Mouse (Mus musculus): ENCODE measurements around the gene Vcl. TPM values are rescaled to one million over a fixed set of nuclear protein-coding genes. Genes with fewer than 3 reads are reported as not detected.

Vcl gene
- polyA plus RNA-seq, 1 experiment = 144 TPM

GRCm38 (mm10) chr14:20969066-20969465 lies 39.9 kb downstream of the Vcl start:
- WGBS = 49% methylated on average over 1 of the region's 1 CpGs
- Histone ChIP-seq H3K4me1 (ENCODE audit: control insufficient read depth, insufficient read depth, low read length) (peaks cover 12% of the 10 kb centered on the region), H3K4me3 (replicated peaks; ENCODE audit: extremely low read depth, low read depth, low read length) (no peak overlapping the region)
- TF ChIP-seq POLR2A (IDR thresholded peaks at IDR 0.05; ENCODE audit: borderline replicate concordance, extremely low read depth, low read depth, low read length) = no peak
- TF ChIP-seq CTCF (IDR thresholded peaks at IDR 0.05; ENCODE audit: insufficient read depth, low read length) = no peak
- no peak for DNase-seq

GRCm38 (mm10) chr14:20970389-20970788 lies 41.2 kb downstream of the Vcl start:
- WGBS = 27% methylated on average over 6 of the region's 6 CpGs
- no peak for DNase-seq
- TF ChIP-seq CTCF (IDR thresholded peaks at IDR 0.05; ENCODE audit: insufficient read depth, low read length) = no peak

GRCm38 (mm10) chr14:20970927-20971326 lies 41.7 kb downstream of the Vcl start:
- TF ChIP-seq POLR2A (IDR thresholded peaks at IDR 0.05; ENCODE audit: borderline replicate concordance, extremely low read depth, low read depth, low read length) (no peak), CTCF (IDR thresholded peaks at IDR 0.05; ENCODE audit: insufficient read depth, low read length) (no peak)
- 82% methylated on average over 9 of the region's 9 CpGs for WGBS
- H3K4me1 ChIP-seq (ENCODE audit: control insufficient read depth, insufficient read depth, low read length) = peaks cover 14% of the 10 kb centered on the region
- DNase-seq = no peak
- no peak overlapping the region for H3K4me3 ChIP-seq (replicated peaks; ENCODE audit: extremely low read depth, low read depth, low read length)

More at GRCm38 (mm10) chr14:20970389-20970788, 41.2 kb downstream of the Vcl start:
- Histone ChIP-seq H3K4me1 (ENCODE audit: control insufficient read depth, insufficient read depth, low read length) (peaks cover 14% of the 10 kb centered on the region), H3K4me3 (replicated peaks; ENCODE audit: extremely low read depth, low read depth, low read length) (no peak overlapping the region)

- no peak for TF ChIP-seq POLR2A (IDR thresholded peaks at IDR 0.05; ENCODE audit: borderline replicate concordance, extremely low read depth, low read depth, low read length)
- no peak for TF ChIP-seq CTCF (IDR thresholded peaks at IDR 0.05; ENCODE audit: insufficient read depth, low read length)
- DNase-seq = no peak
- peaks cover 24% of the 10 kb centered on the region for H3K4me1 ChIP-seq (ENCODE audit: control insufficient read depth, insufficient read depth, low read length)
- H3K4me3 ChIP-seq (replicated peaks; ENCODE audit: extremely low read depth, low read depth, low read length) = no peak overlapping the region
Measured at GRCm38 (mm10) chr14:20973821-20974220, 44.6 kb downstream of the Vcl start.

GRCm38 (mm10) chr14:20976741-20977140 lies 47.5 kb downstream of the Vcl start:
- H3K4me3 ChIP-seq (replicated peaks; ENCODE audit: extremely low read depth, low read depth, low read length) = no peak overlapping the region
- WGBS = 19% methylated on average over 1 of the region's 1 CpGs
- DNase-seq = no peak
- peaks cover 17% of the 10 kb centered on the region for H3K4me1 ChIP-seq (ENCODE audit: control insufficient read depth, insufficient read depth, low read length)
- TF ChIP-seq POLR2A (IDR thresholded peaks at IDR 0.05; ENCODE audit: borderline replicate concordance, extremely low read depth, low read depth, low read length) (no peak), CTCF (IDR thresholded peaks at IDR 0.05; ENCODE audit: insufficient read depth, low read length) (no peak)

- WGBS = 65% methylated on average over 2 of the region's 2 CpGs
- H3K4me1 ChIP-seq (ENCODE audit: control insufficient read depth, insufficient read depth, low read length) = peaks cover 17% of the 10 kb centered on the region
- DNase-seq = no peak
Measured at GRCm38 (mm10) chr14:20977726-20978125, 48.5 kb downstream of the Vcl start.

GRCm38 (mm10) chr14:20983832-20984231 lies 54.6 kb downstream of the Vcl start:
- 34% methylated on average over 2 of the region's 2 CpGs for WGBS
- TF ChIP-seq CTCF (IDR thresholded peaks at IDR 0.05; ENCODE audit: insufficient read depth, low read length) (no peak), POLR2A (IDR thresholded peaks at IDR 0.05; ENCODE audit: borderline replicate concordance, extremely low read depth, low read depth, low read length) (no peak)
- DNase-seq = peak; percentile 56
- Histone ChIP-seq H3K4me1 (ENCODE audit: control insufficient read depth, insufficient read depth, low read length) (peaks cover 5% of the 10 kb centered on the region), H3K4me3 (replicated peaks; ENCODE audit: extremely low read depth, low read depth, low read length) (no peak overlapping the region)

More at GRCm38 (mm10) chr14:20977726-20978125, 48.5 kb downstream of the Vcl start:
- TF ChIP-seq POLR2A (IDR thresholded peaks at IDR 0.05; ENCODE audit: borderline replicate concordance, extremely low read depth, low read depth, low read length) (no peak), CTCF (IDR thresholded peaks at IDR 0.05; ENCODE audit: insufficient read depth, low read length) (no peak)
- H3K4me3 ChIP-seq (replicated peaks; ENCODE audit: extremely low read depth, low read depth, low read length) = no peak overlapping the region

GRCm38 (mm10) chr14:20985482-20985881 lies 56.3 kb downstream of the Vcl start:
- 31% methylated on average over 3 of the region's 3 CpGs for WGBS
- DNase-seq = no peak
- Histone ChIP-seq H3K4me3 (replicated peaks; ENCODE audit: extremely low read depth, low read depth, low read length) (no peak overlapping the region), H3K4me1 (ENCODE audit: control insufficient read depth, insufficient read depth, low read length) (peaks cover 5% of the 10 kb centered on the region)
- no peak for TF ChIP-seq CTCF (IDR thresholded peaks at IDR 0.05; ENCODE audit: insufficient read depth, low read length)
- no peak for TF ChIP-seq POLR2A (IDR thresholded peaks at IDR 0.05; ENCODE audit: borderline replicate concordance, extremely low read depth, low read depth, low read length)

GRCm38 (mm10) chr14:20991492-20991891 lies 62.3 kb downstream of the Vcl start:
- WGBS = 55% methylated on average over 1 of the region's 1 CpGs

GRCm38 (mm10) chr14:20993067-20993691 lies 64.0 kb downstream of the Vcl start:
- H3K4me1 ChIP-seq (ENCODE audit: control insufficient read depth, insufficient read depth, low read length) = no peaks in the 10 kb centered on the region; the same call in none of the 2 replicates
- no peak overlapping the region for H3K4me3 ChIP-seq (replicated peaks; ENCODE audit: extremely low read depth, low read depth, low read length)
- WGBS = 28% methylated on average over 3 of the region's 3 CpGs
- TF ChIP-seq CTCF (IDR thresholded peaks at IDR 0.05; ENCODE audit: insufficient read depth, low read length) (peak; percentile 28; the same call in 1 of the 2 replicates), POLR2A (IDR thresholded peaks at IDR 0.05; ENCODE audit: borderline replicate concordance, extremely low read depth, low read depth, low read length) (no peak)
- peak; percentile 32 for DNase-seq

More at GRCm38 (mm10) chr14:20991492-20991891, 62.3 kb downstream of the Vcl start:
- DNase-seq = no peak
- TF ChIP-seq CTCF (IDR thresholded peaks at IDR 0.05; ENCODE audit: insufficient read depth, low read length) (no peak), POLR2A (IDR thresholded peaks at IDR 0.05; ENCODE audit: borderline replicate concordance, extremely low read depth, low read depth, low read length) (no peak)
- Histone ChIP-seq H3K4me1 (ENCODE audit: control insufficient read depth, insufficient read depth, low read length) (no peaks in the 10 kb centered on the region; the same call in 1 of the 2 replicates), H3K4me3 (replicated peaks; ENCODE audit: extremely low read depth, low read depth, low read length) (no peak overlapping the region)

Data from lung, adult 2 months (tissue).